Mouse (Mus musculus) CD8-positive naive resting alpha-beta T cell, adult 57 days (primary cell): Measurements from ENCODE around the gene Gm20772. TPM values are rescaled to one million over a fixed set of nuclear protein-coding genes. Genes with fewer than 3 reads are reported as not detected.

Experiments used
- total RNA-seq: library from RNA; stranded (reverse); gene quantifications from one replicate; pipeline ENCODE4 v1.2.4, GENCODE M21; 2023

Gm20772 gene
- not detected for total RNA-seq

GRCm38 (mm10) chrY:17874441-17874840 is at the start of gene Gm20772, which contains the start of gene Gm20831:
TSS of gene Gm20772 (plus strand) at chrY:17874741.
TSS of gene Gm20831 (plus strand) at chrY:17874741.

GRCm38 (mm10) chrY:17846166-17846565 is 28.4 kb upstream of the Gm20772 start, which contains the start of gene Gm21904:
TSS of gene Gm21904 (minus strand) at chrY:17846266.

Other genes starting within 250 kb of the Gm20772 start
- not detected for gene Gm21904, start 28.5 kb upstream of the Gm20772 start, total RNA-seq
- not detected for gene Gm20831, start within 50 bp of the Gm20772 start, total RNA-seq
- gene Srsy, start 62.6 kb downstream of the Gm20772 start, total RNA-seq: not detected
- not detected for gene Gm21764, start 187.1 kb downstream of the Gm20772 start, total RNA-seq
- gene Ssty1, start 214.4 kb downstream of the Gm20772 start, total RNA-seq: not detected